Mouse (Mus musculus): ENCODE data around the gene Car5a.

DNA sequence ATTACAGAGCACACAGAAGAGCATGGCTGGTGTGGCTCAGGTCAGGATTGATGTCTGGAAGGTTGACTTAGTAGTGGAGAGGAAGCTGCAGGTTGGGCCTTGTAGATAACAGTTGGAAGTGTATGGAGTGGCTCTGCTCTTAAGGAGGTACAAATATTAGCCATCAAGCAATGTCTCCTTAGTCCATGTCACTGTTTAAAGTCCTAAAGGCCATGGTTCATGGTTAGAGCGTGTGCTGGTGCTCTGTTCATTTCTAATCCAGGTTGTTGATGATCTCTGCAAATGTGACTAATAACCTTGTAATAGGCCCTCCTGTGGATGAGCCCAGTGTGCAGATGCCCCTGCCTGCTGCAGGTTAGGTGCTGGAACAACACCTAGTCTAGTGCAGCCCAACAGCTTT, 13.7 kb upstream of the Car5a start:
- TF ChIP-seq POLR2A (IDR thresholded peaks at IDR 0.05; ENCODE audit: extremely low read depth, insufficient read depth, low read length) (no peak), CTCF (IDR thresholded peaks at IDR 0.05; ENCODE audit: low read depth, low read length) (no peak)

Measured in liver, adult 2 months (tissue).